Mouse (Mus musculus): Measurements from ENCODE around the gene Foxm1.
"Not testable (repeated sequence)": the region's sequence is repeated elsewhere in the genome, so short reads cannot be mapped to it uniquely, and the experiment has no call there.

Gene Foxm1

GRCm38 (mm10) chr6:128376371-128377085, 13.8 kb downstream of the Foxm1 start:
- DNase-seq = no peak

GRCm38 (mm10) chr6:128379636-128380035, 16.9 kb downstream of the Foxm1 start:
- DNase-seq = no peak

- not testable (repeated sequence) for DNase-seq
Measured at GRCm38 (mm10) chr6:128380594-128381167, 17.9 kb downstream of the Foxm1 start.

GRCm38 (mm10) chr6:128381254-128381653, 18.5 kb downstream of the Foxm1 start:
- DNase-seq = no peak

- DNase-seq = no peak
Measured at GRCm38 (mm10) chr6:128383752-128384151, 21.0 kb downstream of the Foxm1 start.

GRCm38 (mm10) chr6:128385026-128385425, 22.3 kb downstream of the Foxm1 start:
- no peak for DNase-seq

- no peak for DNase-seq
Measured at GRCm38 (mm10) chr6:128389185-128389584, 26.4 kb downstream of the Foxm1 start.

GRCm38 (mm10) chr6:128390683-128391082, 27.9 kb downstream of the Foxm1 start:
- no peak for DNase-seq

GRCm38 (mm10) chr6:128397574-128398261, 35.0 kb downstream of the Foxm1 start:
- no peak for DNase-seq

GRCm38 (mm10) chr6:128398996-128399395, 36.2 kb downstream of the Foxm1 start, which contains the start of gene Nrip2:
Nrip2 (plus strand) TSS chr6:128399296.
- DNase-seq = no peak

GRCm38 (mm10) chr6:128399421-128400185, 36.8 kb downstream of the Foxm1 start:
- peak; percentile 72 to 80 for DNase-seq

GRCm38 (mm10) chr6:128404708-128405107, 41.9 kb downstream of the Foxm1 start:
- peak in 1 of 2 experiments; percentile 27 for DNase-seq

- DNase-seq = no peak
Measured at GRCm38 (mm10) chr6:128408544-128409125, 45.9 kb downstream of the Foxm1 start.

GRCm38 (mm10) chr6:128410305-128410704, 47.5 kb downstream of the Foxm1 start:
- no peak for DNase-seq

GRCm38 (mm10) chr6:128411115-128411514, 48.3 kb downstream of the Foxm1 start:
- DNase-seq = peak; percentile 83 to 90

- no peak for DNase-seq
Measured at GRCm38 (mm10) chr6:128416169-128416568, 53.4 kb downstream of the Foxm1 start.

GRCm38 (mm10) chr6:128418076-128418475, 55.3 kb downstream of the Foxm1 start:
- no peak for DNase-seq

GRCm38 (mm10) chr6:128421036-128421435, 58.3 kb downstream of the Foxm1 start:
- DNase-seq = no peak

- DNase-seq = no peak
Measured at GRCm38 (mm10) chr6:128421480-128421879, 58.7 kb downstream of the Foxm1 start.

- DNase-seq = peak; percentile 31 to 49
Measured at GRCm38 (mm10) chr6:128423496-128424268, 60.9 kb downstream of the Foxm1 start.

- DNase-seq = peak; percentile 97 to 98
Measured at GRCm38 (mm10) chr6:128424269-128425019, 61.7 kb downstream of the Foxm1 start, which contains the start of gene Itfg2. Itfg2 (minus strand) TSS chr6:128424931.

Measured in cerebellum, postnatal 25 days (tissue).